Mouse (Mus musculus) CD4-positive helper T cell, adult 2 months (primary cell): ENCODE measurements around the gene Cpxm1.

Source experiments
- DNase-seq: peaks from one replicate; pipeline ENCODE4 v3.0.0-alpha.2; 2012; ENCODE audit warnings: low read depth, missing footprints, low spot score

Gene Cpxm1

DNA sequence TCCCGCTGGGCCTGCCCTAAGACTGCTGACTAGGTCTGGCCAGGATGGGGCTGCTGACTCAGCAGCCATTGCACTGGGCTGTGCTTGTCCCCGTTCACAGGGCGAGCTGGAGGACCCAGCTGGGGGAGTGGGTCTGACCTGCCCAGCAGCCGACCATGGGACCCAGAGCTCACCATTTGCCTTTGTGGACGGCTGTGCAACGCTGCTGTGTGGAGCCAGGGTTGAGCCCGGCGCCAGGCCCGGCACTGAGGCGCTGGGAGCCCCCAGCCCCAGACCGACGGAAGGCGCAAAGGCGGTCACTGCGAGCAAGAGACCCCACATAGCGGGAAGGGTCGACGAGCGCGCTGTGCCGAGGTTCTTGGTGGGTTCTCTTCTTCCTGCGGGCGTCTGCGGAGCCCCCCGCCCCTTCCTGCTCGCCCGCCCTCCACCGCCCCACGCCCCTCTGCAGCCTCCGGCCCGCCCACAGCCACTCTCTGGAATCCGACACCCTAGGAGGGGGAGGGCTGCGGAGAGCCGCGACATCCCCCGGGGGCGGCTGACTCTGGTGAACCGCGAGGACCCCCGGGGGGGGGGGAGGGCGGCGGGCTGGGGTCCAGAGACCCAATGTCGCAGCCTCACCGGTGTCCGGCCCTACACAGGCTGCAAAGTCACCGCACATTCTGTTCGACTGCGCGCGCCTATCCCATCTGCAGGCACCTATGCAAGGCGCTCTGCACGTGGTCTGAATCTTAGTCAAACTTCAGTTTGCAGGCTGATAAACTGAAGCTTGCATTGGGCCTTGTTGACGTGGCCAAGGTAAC, at the start of gene Cpxm1:
TSS of gene Cpxm1 (minus strand) at position 389 of the 800 bp plus-strand sequence.
- DNase-seq: no peak

DNA sequence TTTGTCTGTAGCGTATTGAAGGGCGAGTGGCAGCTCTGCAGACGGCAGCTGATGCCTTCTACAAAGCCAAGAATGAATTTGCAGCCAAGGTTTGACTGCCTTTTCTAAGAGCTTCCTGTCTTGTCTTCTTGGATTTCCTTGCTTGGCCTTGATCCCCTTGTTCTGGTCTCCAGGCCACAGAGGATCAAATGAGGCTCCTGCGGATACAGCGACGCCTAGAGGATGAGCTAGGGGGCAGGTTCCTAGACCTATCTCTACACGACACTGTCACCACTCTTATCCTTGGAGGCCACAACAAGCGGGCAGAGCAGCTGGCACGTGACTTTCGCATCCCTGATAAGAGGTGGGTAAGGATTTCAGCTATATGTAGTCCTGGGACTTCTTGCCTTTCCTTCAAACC, 44.8 kb upstream of the Cpxm1 start:
- no peak for DNase-seq

DNA sequence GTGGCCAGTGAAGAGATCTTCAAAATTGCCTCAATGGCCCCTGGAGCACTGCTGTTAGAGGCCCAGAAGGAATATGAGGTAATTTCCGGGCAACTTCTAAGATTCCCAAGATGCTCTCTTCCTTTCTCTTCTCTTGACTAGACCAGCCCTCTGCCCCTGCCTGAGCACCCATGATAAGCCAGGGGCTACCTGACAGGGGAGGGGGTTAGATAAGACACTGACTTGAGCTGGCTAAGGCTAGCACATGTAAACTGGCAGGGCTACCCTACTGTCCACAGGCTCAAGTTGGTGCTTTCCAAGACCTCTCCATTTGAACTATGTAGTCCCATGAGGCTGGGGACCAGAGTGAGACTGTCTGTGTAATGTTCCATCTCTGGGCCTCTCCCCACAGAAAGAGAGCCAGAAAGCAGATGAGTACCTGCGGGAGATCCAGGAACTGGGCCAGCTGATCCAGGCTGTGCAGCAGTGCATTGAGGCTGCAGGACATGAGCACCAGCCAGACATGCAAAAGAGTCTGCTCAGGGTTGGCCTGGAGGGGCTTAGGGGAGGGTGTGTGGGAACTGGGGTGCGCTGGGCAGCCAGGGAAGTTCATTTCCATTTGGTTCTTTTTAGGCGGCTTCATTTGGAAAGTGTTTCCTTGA, 42.6 kb upstream of the Cpxm1 start:
- DNase-seq: no peak

DNA sequence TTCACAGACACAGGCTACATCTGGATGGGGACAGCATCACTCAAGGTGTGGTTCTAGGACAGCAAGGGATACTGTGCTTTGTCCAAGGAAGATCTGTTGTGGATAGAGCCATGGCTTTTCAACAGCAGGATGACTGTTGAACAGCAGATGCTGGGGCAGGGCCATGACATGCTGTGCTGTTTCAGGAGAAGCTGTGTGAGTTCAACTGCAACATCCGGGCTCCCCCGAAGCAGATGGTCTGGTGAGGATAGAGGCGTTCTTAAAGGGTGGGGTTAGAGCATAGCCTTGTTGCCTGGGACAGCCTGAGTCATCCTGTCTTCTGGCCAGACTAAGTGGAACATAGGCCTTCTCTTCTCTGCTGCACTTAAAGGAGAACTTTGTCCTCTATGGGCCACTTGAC, 41.5 kb upstream of the Cpxm1 start:
- no peak for DNase-seq

DNA sequence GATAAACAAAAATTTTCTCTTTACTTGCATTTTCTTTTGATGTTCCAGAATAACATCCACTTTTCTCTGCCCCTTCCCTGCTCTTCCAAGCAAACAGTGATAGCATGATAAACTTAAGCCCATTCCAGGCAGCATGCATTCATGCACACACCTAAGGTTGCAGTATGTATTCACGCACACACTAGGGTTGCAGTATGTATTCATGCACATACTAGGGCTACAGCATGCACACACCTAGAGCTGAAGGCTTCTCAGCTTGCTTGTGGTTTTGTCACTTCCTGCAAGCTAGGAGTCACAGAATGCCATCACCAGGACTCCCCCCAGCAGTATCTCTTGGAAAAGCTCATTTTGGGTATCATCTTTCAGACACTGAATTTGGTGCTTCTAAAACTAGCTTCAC, 39.4 kb upstream of the Cpxm1 start:
- no peak for DNase-seq

DNA sequence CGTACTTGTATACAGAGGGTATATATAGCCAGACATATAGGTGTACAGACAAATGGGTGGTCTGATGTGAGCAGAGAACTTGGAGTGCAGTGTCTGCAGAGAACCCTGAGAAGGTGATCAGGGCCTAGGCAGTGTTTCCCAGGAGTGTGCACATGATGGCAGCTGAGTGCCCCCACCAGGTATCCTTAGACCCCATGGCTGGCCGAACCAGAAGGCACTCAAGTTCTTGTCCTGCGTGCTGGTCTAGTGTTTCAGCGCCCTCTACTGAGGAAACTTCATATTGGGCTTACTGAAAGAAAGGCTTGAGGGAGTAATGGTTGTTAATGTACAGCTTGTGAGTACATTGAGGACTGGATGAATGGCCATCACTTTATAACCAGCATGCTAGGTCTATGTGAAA, 35.8 kb upstream of the Cpxm1 start:
- peak; percentile 55 for DNase-seq

DNA sequence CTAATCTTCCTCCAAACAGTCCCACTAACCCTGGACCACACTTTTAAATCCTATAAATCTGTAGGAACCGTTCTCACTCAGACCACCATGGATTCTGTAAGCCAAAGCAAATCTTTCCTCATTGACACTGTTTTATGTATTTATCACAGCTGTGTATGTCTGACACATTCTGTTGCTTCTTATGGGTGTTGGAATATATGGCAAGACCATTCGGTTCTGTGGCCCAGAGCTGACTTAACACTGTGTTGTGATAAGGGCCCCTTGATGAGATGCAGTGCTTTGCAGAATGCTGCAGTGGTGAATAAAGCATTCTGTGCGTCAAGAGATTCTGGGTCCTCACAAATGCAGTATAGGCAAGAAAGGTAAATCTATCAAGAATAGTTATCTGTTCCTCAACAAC, 34.8 kb upstream of the Cpxm1 start:
- no peak for DNase-seq

DNA sequence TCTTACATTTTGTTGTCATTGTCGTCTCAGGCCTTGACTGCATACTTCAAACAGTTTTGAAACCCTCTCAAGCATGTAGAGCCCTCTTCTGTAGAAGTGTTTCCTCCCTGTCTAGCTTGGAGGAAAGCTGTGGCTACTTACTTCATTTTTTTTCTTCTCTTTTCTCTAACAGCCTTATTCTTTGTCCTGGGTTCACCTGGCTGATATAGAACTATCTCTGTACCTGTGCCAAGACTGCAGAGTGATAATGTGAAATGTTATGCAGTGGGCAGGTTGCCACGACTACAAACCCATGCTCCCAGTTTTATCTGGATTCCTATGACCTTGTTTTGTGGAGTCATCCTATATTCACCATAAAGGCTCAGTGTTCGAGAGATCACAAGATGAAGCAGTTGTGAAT, 33.1 kb upstream of the Cpxm1 start:
- DNase-seq: no peak

DNA sequence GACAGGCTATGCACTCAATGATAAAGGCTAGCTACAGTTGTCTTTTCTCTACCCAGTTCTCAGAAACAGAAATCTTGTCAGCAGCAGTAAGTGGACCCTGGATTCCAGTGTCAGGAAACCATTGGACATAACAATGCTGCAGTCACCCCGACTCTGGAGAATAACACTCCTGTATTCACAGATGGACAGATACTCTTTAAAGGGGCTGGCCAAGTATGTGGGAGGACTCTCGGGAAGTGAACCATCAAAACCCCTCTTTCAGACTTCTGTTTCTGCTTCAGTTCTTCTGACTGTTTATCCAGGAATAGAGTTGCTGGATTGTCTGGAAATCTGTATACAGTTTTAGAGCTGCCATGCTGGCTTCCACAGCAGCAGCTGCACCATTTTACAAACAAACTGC, 32.5 kb upstream of the Cpxm1 start:
- no peak for DNase-seq

DNA sequence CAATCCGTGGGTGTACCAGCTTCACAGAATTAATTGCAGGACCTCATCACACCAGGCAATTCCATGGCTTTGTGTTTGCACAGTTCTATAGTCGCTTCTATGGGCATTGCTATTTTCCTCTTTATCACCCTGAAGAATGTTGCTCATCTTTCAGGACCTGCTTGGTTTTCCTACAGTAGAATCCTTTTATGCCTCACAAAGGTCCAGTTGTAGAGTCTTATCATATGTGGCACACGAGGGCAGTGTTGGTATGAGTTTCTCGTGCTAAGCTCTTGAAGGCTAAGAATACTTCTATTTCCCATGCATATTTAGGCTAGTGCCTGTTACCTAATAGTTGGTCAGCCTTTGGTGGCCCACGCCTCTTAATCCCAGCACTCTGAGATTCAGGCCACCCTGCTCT, 27.7 kb upstream of the Cpxm1 start:
- peak; percentile 17 for DNase-seq

DNA sequence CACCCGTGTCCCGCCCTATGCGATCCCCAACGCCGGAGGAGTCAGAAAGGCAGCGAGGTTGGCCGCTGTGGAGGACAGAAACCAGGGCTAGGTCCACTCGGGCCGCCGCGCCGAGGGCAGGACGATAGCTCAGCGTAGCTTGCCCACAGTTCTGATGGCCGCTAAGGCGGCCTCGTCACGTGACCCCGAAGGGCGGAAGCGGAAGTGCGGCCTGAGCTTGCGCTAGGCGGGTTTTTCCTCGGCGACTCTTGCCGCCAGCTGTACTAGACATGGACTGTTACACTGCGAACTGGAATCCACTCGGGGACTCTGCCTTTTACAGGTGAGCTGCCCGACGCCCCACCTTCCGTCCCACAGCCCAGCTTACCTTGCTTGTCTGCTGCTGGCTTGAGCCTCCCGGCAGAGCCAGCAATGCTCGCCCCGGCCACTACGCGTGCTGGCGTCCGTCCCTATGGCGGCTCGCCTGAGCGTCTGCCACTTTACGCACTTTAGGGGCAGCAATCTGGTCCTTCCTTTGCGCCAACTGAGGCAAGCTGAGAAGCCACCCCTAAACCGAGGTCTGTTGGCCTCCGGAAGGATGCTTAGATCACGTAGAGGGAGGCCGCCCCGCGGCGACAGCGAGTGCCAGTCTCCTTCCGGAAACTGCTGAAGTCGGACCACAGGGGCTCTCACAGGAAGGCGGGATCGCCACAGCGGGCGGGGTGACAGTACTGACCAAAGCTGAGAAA, 26.9 kb upstream of the Cpxm1 start, which contains the start of the genes Vps16 and Pced1a:
TSS of gene Vps16 (plus strand) at position 214 of the 728 bp plus-strand sequence.
TSS of gene Pced1a (minus strand) at position 576 of the 728 bp plus-strand sequence.
- DNase-seq: peak; percentile 94

DNA sequence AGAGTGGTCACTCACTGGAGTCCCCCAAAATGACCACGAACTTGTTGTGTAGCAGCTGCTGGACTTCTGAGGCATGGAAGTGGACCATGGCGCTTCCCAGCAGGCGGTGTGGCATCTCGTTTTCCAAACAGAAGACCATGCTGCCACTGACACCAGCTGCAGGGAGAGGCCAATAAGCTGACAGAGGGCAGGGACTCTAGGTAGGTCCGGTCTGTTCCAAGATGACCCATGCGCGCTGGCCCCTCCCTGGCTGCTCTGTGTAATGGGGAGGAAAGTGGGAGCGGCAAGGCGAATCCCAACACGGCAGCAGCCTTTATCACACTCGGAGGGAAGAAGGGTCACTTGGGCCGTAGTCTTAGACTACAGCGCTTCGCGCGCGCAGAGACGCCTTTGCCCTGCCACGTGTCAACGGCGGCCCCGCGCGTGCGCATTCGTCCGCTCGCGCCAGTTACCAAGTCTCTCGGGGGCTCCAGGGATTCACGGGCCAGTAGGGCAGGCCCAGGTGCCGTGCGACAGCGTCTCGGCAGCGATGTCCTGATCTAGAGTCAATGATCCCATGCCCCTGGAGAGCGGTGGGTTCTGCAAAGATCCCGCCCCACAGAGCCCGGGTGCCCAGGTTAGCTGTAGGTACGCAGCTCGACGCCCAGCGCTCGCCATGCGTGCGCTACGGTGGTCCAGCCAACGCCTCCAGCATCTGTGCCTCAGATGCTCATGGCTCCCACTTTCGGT, 26.2 kb upstream of the Cpxm1 start:
- DNase-seq: peak; percentile 85

DNA sequence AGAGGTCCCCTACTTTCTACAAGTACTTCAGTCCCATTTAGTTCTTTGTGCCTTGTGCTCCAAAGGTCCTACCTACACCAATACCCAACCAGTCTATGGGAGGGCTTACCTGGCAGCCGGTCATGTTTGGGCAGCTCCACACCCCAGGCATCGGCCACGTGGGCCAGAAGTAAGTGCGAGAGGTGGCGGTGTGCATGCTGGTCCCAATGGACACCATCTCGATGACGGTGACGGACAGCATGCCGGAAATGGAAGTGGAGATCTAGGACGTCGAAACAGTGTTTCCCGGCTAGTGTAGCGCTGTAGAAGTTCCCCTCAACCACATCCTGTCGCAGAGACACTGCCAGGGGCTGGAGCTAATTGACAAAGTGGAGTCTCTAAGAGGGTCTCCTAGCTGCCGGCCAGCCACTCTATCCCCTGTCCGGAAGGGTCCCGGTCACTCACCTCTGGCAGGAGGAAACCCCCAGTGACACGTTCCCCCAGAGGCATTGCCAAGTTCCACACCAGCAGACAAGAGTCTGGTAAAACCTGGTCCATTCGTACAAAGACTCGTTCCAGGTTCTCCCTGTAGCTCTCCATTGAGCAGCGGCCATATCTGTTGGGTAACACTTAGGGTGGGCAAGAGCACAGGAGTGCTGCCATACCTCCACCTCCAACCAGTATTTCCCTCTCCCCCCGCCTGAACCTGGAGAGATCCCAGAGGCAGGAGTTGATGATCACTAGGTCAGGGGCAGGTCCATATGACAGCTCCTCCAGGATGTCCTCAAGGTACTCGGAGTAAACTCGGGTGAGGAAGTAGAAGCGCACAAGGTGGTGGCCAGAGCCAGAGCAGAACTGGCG, 24.6 kb upstream of the Cpxm1 start:
- no peak for DNase-seq

DNA sequence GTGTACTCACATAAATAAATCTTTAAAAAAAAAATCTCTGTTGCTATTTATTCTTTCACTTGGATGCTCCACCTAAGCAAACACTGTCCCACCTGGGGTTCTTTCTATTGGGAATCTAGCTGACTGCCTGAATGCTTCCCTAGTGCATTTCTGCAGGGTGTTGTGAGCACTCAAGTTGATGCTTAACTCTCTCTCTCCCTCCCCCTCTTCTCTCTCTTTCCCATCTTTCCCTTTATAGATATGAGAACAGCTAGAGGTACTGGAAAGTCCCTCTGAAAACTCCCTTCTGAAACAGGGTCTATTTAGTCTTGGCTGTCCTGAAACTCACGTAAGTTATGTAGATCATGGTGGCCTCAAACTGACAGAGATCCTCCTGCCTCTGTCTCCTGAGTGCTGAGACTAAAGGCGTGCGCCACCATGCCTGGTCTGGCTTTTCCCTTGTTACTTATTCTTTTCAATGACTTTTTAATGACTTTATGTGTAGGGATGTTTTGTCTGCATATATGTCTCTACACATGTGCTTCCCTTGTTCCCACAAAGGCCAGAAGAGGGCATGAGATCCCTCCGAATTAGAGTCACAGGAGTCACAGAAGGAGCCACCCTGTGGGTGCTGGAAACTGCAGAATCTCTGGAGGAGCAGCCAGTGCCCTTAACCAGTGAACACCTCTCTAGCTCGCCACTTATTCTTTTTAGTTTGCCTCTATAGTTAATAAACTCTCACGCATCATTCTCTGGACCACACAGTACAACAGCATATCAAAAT, 16.9 kb upstream of the Cpxm1 start:
- no peak for DNase-seq

DNA sequence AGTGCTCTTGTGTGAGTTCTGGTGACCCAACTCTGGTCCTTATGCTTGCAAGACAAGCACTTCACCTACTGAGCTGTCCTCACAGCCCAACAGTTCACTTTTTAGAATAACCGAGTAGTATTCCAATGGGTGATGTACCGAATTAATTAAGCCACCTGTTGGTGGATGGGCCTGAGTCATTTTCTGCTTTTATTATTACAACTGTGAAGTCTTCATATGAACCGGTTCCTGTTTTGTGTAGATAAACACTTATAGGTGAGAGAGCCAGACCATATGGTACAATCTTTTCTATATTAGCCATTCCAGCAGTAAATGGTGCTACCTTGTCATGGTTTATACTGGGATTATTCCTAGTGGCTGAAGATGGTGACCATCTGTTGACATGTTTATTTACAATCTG, 15.4 kb upstream of the Cpxm1 start:
- DNase-seq: no peak

DNA sequence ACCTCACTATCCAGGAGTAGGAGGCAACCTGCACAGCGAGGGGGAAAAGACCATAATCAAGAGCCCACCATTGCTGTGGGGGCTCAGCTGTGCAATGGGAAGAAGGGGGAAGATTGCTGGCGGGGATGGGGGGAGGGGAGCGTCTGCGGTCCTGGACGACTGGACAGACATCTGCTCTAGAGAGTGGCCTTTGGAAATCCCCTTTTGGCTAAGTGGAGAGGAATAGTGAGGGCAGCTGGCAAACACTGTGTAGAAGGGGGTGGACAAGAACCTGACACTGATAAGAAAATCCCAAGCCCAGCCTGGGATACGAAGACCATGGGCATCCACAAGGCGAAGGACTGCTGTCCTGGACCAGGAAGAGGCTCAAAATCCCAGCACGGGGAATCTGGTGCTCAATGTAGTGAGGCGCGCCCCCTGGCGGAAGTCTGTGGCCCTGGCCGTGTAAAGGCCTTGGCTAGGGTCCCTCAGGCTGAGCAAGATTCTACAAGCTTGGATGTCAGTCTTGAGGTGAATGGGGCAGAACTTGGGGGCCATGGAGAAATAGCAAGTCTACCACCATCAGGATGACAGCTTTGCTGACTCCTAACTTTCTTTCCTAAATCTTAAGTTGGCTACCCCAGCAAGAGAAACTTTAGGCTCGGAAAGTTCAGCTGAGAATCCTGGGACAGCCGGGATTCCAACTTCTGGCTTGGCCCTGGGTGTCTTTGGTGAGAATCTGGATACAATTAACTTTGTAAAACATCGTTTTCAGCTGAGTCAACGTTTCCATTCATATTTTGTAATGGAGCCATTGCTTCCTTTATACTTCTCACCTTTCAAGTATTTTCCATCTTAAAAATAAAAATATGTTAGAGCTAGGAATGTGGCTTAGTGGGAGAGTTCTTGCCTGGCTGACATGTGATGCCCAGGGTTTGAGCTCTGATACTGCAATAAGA, 14.5 kb upstream of the Cpxm1 start:
- peak; percentile 54 for DNase-seq

DNA sequence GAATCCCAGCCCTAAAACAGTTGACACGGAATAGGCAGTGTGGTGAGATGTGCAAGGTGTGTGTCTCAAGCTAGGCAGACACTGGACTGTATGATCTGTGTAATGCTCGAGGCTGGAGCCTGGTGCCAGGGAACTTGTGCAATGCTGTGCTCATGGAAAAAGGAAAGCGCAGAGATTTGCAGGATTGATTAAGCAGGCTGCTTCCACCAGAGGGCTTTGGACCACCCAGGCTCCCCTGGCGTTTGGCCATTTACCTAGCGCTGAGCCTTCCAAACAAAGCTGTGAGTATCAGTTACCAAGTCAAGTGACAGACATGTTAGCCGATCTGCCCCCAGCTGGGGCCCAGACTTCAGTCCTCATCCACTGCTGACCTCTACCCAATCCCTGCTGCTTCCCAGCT, 10.8 kb upstream of the Cpxm1 start:
- no peak for DNase-seq

DNA sequence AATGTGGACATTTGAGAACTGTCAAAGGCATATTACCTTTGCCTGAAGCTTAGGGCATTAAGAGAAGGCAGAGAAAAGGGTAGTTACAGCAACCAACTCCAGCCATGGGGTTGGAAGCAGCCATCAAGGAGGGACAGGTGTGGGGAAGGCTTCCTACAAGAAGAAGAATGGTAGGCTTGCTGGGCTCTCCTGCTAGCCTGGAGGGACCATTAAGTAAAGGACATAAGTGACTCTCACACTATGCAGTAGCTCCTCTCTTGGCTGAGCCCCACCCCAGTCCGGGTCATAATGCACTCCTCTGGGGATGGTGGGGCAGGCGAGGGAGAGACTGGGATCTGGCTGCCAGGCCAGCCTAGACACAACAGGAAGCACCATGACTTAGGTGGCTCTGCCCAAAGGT, 8.8 kb upstream of the Cpxm1 start, which contains the start of gene Tmem239:
TSS of gene Tmem239 (plus strand) at position 301 of the 400 bp plus-strand sequence.
- no peak for DNase-seq

DNA sequence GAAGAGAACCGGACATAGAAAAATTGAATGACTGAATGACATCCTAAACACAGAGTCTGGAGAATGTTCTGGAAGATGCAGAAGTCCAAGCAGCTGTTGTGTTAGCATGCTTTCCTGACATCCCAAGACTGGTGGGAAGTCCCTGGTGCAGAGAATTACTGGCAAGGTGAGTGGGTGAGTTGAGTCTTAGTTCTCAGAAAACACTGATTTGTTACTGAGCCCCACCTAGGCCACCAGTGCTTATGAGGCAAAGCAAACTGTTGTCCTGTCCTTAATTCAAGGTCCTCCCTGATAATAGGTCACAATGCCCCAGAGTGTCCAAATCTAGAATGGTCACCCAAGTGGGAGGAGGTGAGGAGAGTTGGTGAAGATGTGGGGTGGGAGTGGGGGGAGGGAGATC, 7.6 kb upstream of the Cpxm1 start, which contains the start of the genes Gm28372 and 1700020A23Rik:
TSS of gene Gm28372 (plus strand) at position 301 of the 400 bp plus-strand sequence.
TSS of gene 1700020A23Rik (plus strand) at position 321 of the 400 bp plus-strand sequence.
- DNase-seq: no peak
